Mouse (Mus musculus) bone marrow macrophage, adult 2 months (primary cell): ENCODE results near the gene Zfyve21.

Source experiments
- CTCF ChIP-seq: IDR thresholded peaks from 2 replicates; pipeline ENCODE4 v1.5.1; 2012; ENCODE audit warnings: low read depth, mild to moderate bottlenecking, low read length, moderate library complexity
- POLR2A ChIP-seq: IDR thresholded peaks from 2 replicates; pipeline ENCODE4 v1.6.1; 2012; ENCODE audit warnings: mild to moderate bottlenecking, low read depth, low read length, borderline replicate concordance

DNA sequence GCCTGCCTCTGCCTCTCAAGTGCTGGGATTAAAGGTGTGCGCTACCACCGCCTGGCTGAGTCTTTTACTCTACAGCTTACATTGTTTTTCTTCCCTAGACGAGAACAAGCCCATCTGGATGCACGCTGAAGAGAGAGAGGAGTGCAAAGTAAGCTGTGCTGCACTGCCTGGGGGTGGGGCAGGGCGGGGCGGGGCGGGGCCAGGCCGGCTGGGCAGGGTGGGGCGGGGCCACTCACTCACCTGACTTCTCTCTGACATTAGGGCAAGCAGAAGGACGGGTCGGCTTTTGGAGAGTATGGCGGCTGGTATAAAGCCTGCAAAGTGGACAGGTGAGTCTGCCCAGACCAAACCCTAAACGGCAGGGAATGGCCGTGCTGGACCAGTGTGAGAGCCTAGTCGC is 28.8 kb upstream of the Zfyve21 start:
- no peak for TF ChIP-seq CTCF
- TF ChIP-seq POLR2A: no peak
